Mouse (Mus musculus) small intestine, adult 2 months (tissue): ENCODE results near the gene Larp1. TPM values are rescaled to one million over a fixed set of nuclear protein-coding genes. Genes with fewer than 3 reads are reported as not detected.

Source experiments
- H3K27ac ChIP-seq: fragments of 200-500 bp; 2 replicates; pipeline ENCODE4 v1.5.1; 2012; ENCODE audit warnings: low read depth, low read length, control low read depth, inconsistent platforms; ENCODE audit not compliant: insufficient read depth
- H3K27me3 ChIP-seq: fragments of 200-500 bp; 2 replicates; pipeline ENCODE4 v1.6.1; 2012; ENCODE audit warnings: mild to moderate bottlenecking, moderate library complexity, low read length, inconsistent platforms; ENCODE audit not compliant: control insufficient read depth, insufficient read depth
- H3K36me3 ChIP-seq: fragments of 200-500 bp; 2 replicates; pipeline ENCODE4 v1.6.1; 2012; ENCODE audit warnings: mild to moderate bottlenecking, low read length, control low read depth, inconsistent platforms; ENCODE audit not compliant: control insufficient read depth, insufficient read depth
- H3K4me1 ChIP-seq: fragments of 200-500 bp; 2 replicates; pipeline ENCODE4 v1.6.1; 2012; ENCODE audit warnings: low read length, inconsistent platforms, mixed read lengths; ENCODE audit not compliant: control insufficient read depth, insufficient read depth, insufficient read length
- H3K4me3 ChIP-seq: fragments of 200-500 bp; 2 replicates; pipeline ENCODE4 v1.5.1; 2012; ENCODE audit warnings: low read depth, mild to moderate bottlenecking, control low read depth, inconsistent platforms, low read length, moderate library complexity
- CTCF ChIP-seq: fragments of 200-500 bp; IDR thresholded peaks from 2 replicates; pipeline ENCODE4 v1.5.1; 2012; ENCODE audit warnings: low read depth, mild to moderate bottlenecking, control low read depth, inconsistent platforms, low read length, moderate library complexity, mixed read lengths; ENCODE audit not compliant: insufficient replicate concordance, insufficient read length; ENCODE audit errors: extremely low read depth
- POLR2A ChIP-seq: fragments of 200-500 bp; IDR thresholded peaks from 2 replicates; pipeline ENCODE4 v1.6.1; 2012; ENCODE audit warnings: low read depth, mild to moderate bottlenecking, control low read depth, inconsistent platforms, low read length, moderate library complexity
- WGBS: fragments of 180-500 bp; shearing (Covaris S2); methylation state at CpG from one replicate; pipeline ENCODE4 v1.1.7; 2018; 5-methylcytosine and 5-hydroxymethylcytosine counted together
- polyA plus RNA-seq: library from polyadenylated mRNA; depleted of rRNA; stranded (reverse); fragments of >200 nt; gene quantifications from 2 replicates; pipeline ENCODE4 v1.2.3, GENCODE M21; 2012; rRNA removed

The Larp1 gene
- polyA plus RNA-seq: 16.9 and 25.9 TPM in 2 replicates

- 3% methylated on average over 83 of the region's 84 CpGs for WGBS
- H3K27me3 ChIP-seq: no peaks in the 10 kb centered on the region
- H3K36me3 ChIP-seq: no peaks in the 10 kb centered on the region
- peaks cover 16% of the 10 kb centered on the region for H3K4me1 ChIP-seq
- TF ChIP-seq CTCF: no peak
- TF ChIP-seq POLR2A: no peak; the same call in 1 of the 2 replicates
- H3K27ac ChIP-seq: peak within 1 kb of the TSS; percentile 93
- peak within 1 kb of the TSS; percentile 98 for H3K4me3 ChIP-seq
Measured at GRCm38 (mm10) chr11:58009051-58009515, at the start of gene Larp1. Gene Larp1 (plus strand): TSS chr11:58009064.

- H3K27ac ChIP-seq: no peak overlapping the region
- WGBS: 82% methylated on average over 2 of the region's 2 CpGs
- H3K4me3 ChIP-seq: no peak overlapping the region
- H3K4me1 ChIP-seq: peaks cover 5% of the 10 kb centered on the region; the same call in 1 of the 2 replicates
- H3K36me3 ChIP-seq: no peaks in the 10 kb centered on the region
- no peak for TF ChIP-seq CTCF
- no peak for TF ChIP-seq POLR2A
- no peaks in the 10 kb centered on the region for H3K27me3 ChIP-seq
Measured at GRCm38 (mm10) chr11:57959924-57960323, 48.9 kb upstream of the Larp1 start.

GRCm38 (mm10) chr11:57962382-57963285, 46.2 kb upstream of the Larp1 start:
- Histone ChIP-seq H3K27ac (peak overlapping the region; percentile 89), H3K27me3 (no peaks in the 10 kb centered on the region), H3K4me3 (peak overlapping the region; percentile 72), H3K4me1 (peaks cover 5% of the 10 kb centered on the region; the same call in 1 of the 2 replicates), H3K36me3 (no peaks in the 10 kb centered on the region)
- 1% methylated on average over 40 of the region's 40 CpGs for WGBS
- TF ChIP-seq POLR2A (peak; percentile 42; the same call in 1 of the 2 replicates), CTCF (no peak)

- 40% methylated on average over 9 of the region's 9 CpGs for WGBS
- no peaks in the 10 kb centered on the region for H3K36me3 ChIP-seq
- no peak for TF ChIP-seq CTCF
- TF ChIP-seq POLR2A: no peak
- peaks cover 5% of the 10 kb centered on the region; the same call in 1 of the 2 replicates for H3K4me1 ChIP-seq
- H3K27me3 ChIP-seq: no peaks in the 10 kb centered on the region
- no peak overlapping the region for H3K27ac ChIP-seq
- peak overlapping the region; percentile 12; the same call in 1 of the 2 replicates for H3K4me3 ChIP-seq
Measured at GRCm38 (mm10) chr11:57963291-57963870, 45.5 kb upstream of the Larp1 start.

- no peak overlapping the region for H3K27ac ChIP-seq
Measured at GRCm38 (mm10) chr11:57966630-57967029, 42.2 kb upstream of the Larp1 start.

DNA sequence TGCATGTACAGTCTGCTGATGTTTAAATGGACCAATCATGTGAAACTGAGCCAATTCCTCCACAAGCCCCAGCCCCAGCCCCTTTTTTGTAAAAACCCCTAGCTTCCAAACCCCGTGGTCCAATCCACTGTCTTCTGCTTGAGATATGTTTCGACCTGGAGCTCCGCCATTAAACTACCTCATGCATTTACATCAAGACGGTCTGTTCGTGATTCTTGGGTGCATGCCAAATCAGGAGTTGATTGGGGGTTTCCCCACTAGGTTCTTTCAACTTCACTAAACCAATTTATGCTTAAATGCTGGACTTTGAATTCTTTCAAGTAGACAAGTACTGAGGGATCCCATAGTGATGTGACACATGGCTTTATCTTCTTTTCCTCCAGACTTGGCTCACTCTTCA, 40.6 kb upstream of the Larp1 start:
- Histone ChIP-seq H3K36me3 (no peaks in the 10 kb centered on the region), H3K4me1 (peaks cover 5% of the 10 kb centered on the region; the same call in 1 of the 2 replicates), H3K4me3 (no peak overlapping the region), H3K27ac (no peak overlapping the region), H3K27me3 (no peaks in the 10 kb centered on the region)
- WGBS: 64% methylated on average over 5 of the region's 5 CpGs
- TF ChIP-seq POLR2A (no peak), CTCF (no peak)

More at GRCm38 (mm10) chr11:57966630-57967029, 42.2 kb upstream of the Larp1 start:
- TF ChIP-seq CTCF: no peak
- Histone ChIP-seq H3K4me3 (no peak overlapping the region), H3K27me3 (no peaks in the 10 kb centered on the region), H3K4me1 (peaks cover 3% of the 10 kb centered on the region; the same call in 1 of the 2 replicates), H3K36me3 (no peaks in the 10 kb centered on the region)
- 52% methylated on average over 7 of the region's 7 CpGs for WGBS

GRCm38 (mm10) chr11:57970541-57970940, 38.3 kb upstream of the Larp1 start:
- peaks cover 3% of the 10 kb centered on the region; the same call in 1 of the 2 replicates for H3K4me1 ChIP-seq
- TF ChIP-seq CTCF (no peak), POLR2A (no peak)
- no peaks in the 10 kb centered on the region for H3K36me3 ChIP-seq
- no peak overlapping the region for H3K27ac ChIP-seq
- no peak overlapping the region for H3K4me3 ChIP-seq
- WGBS: 28% methylated on average over 5 of the region's 5 CpGs
- no peaks in the 10 kb centered on the region for H3K27me3 ChIP-seq
